Mouse (Mus musculus): ENCODE measurements at regions not wholly inside any gene's neighbourhood (a gene's known extent, or its start where the extent isn't known, plus 50 kb on each side); places are given as distances from the start of the nearest gene placed in this dataset.

GRCm38 (mm10) chr1:189105276-189105675 lies 97.6 kb upstream of the Kctd3 start:
- no peaks in the 10 kb centered on the region for H3K4me1 ChIP-seq (ENCODE audit: insufficient read depth, low read length)
- H3K9me3 ChIP-seq (ENCODE audit: low read length), result no peaks in the 10 kb centered on the region
- H3K4me3 ChIP-seq (ENCODE audit: low read depth, low read length), result no peak overlapping the region
- no peak for ATAC-seq (ENCODE audit: low FRiP score)
- no peaks in the 10 kb centered on the region for H3K27me3 ChIP-seq (ENCODE audit: insufficient read depth, low read length)
- DNase-seq (ENCODE audit: low spot score), result no peak
- WGBS, result 81% methylated on average over 4 of the region's 4 CpGs
- H3K36me3 ChIP-seq (ENCODE audit: insufficient read depth, low read length), result no peaks in the 10 kb centered on the region
- H3K27ac ChIP-seq (ENCODE audit: low read depth, low read length), result no peak overlapping the region
- no peak overlapping the region for H3K4me2 ChIP-seq (ENCODE audit: low read depth, low read length, poor library complexity, severe bottlenecking)
- TF ChIP-seq CTCF (IDR thresholded peaks at IDR 0.05), result no peak
- H3K9ac ChIP-seq (replicated peaks; ENCODE audit: low read length, poor library complexity, severe bottlenecking), result no peak overlapping the region

- TF ChIP-seq CTCF (IDR thresholded peaks at IDR 0.05), result no peak
- H3K4me2 ChIP-seq (ENCODE audit: low read depth, low read length, poor library complexity, severe bottlenecking), result no peak overlapping the region
- H3K4me3 ChIP-seq (ENCODE audit: low read depth, low read length), result no peak overlapping the region
- DNase-seq (ENCODE audit: low spot score) (no peak), ATAC-seq (ENCODE audit: low FRiP score) (no peak)
- no peak overlapping the region for H3K27ac ChIP-seq (ENCODE audit: low read depth, low read length)
- H3K9ac ChIP-seq (replicated peaks; ENCODE audit: low read length, poor library complexity, severe bottlenecking), result no peak overlapping the region
- H3K4me1 ChIP-seq (ENCODE audit: insufficient read depth, low read length), result no peaks in the 10 kb centered on the region
- H3K36me3 ChIP-seq (ENCODE audit: insufficient read depth, low read length), result no peaks in the 10 kb centered on the region
- H3K27me3 ChIP-seq (ENCODE audit: insufficient read depth, low read length), result no peaks in the 10 kb centered on the region
- H3K9me3 ChIP-seq (ENCODE audit: low read length), result no peaks in the 10 kb centered on the region
- 81% methylated on average over 3 of the region's 3 CpGs for WGBS
These were observed 95.1 kb upstream of the Kctd3 start for GRCm38 (mm10) chr1:189102781-189103180.

GRCm38 (mm10) chr1:189099121-189099520 lies 91.5 kb upstream of the Kctd3 start:
- H3K4me2 ChIP-seq (ENCODE audit: low read depth, low read length, poor library complexity, severe bottlenecking), result no peak overlapping the region
- H3K27me3 ChIP-seq (ENCODE audit: insufficient read depth, low read length), result no peaks in the 10 kb centered on the region
- DNase-seq (ENCODE audit: low spot score) (no peak), ATAC-seq (ENCODE audit: low FRiP score) (no peak)
- H3K27ac ChIP-seq (ENCODE audit: low read depth, low read length), result no peak overlapping the region
- no peaks in the 10 kb centered on the region for H3K9me3 ChIP-seq (ENCODE audit: low read length)
- H3K4me1 ChIP-seq (ENCODE audit: insufficient read depth, low read length), result no peaks in the 10 kb centered on the region
- H3K36me3 ChIP-seq (ENCODE audit: insufficient read depth, low read length), result no peaks in the 10 kb centered on the region
- TF ChIP-seq CTCF (IDR thresholded peaks at IDR 0.05), result no peak
- H3K9ac ChIP-seq (replicated peaks; ENCODE audit: low read length, poor library complexity, severe bottlenecking), result no peak overlapping the region
- no peak overlapping the region for H3K4me3 ChIP-seq (ENCODE audit: low read depth, low read length)
- WGBS, result 78% methylated on average over 2 of the region's 2 CpGs

- Histone ChIP-seq H3K27ac (ENCODE audit: low read depth, low read length) (no peak overlapping the region), H3K36me3 (ENCODE audit: insufficient read depth, low read length) (no peaks in the 10 kb centered on the region), H3K4me1 (ENCODE audit: insufficient read depth, low read length) (no peaks in the 10 kb centered on the region), H3K9ac (replicated peaks; ENCODE audit: low read length, poor library complexity, severe bottlenecking) (no peak overlapping the region), H3K4me2 (ENCODE audit: low read depth, low read length, poor library complexity, severe bottlenecking) (no peak overlapping the region), H3K9me3 (ENCODE audit: low read length) (no peaks in the 10 kb centered on the region), H3K27me3 (ENCODE audit: insufficient read depth, low read length) (no peaks in the 10 kb centered on the region), H3K4me3 (ENCODE audit: low read depth, low read length) (no peak overlapping the region)
- 85% methylated on average over 3 of the region's 3 CpGs for WGBS
- ATAC-seq (ENCODE audit: low FRiP score) (no peak), DNase-seq (ENCODE audit: low spot score) (no peak)
- TF ChIP-seq CTCF (IDR thresholded peaks at IDR 0.05), result no peak
These were observed 85.2 kb upstream of the Kctd3 start for GRCm38 (mm10) chr1:189092819-189093218.

DNA sequence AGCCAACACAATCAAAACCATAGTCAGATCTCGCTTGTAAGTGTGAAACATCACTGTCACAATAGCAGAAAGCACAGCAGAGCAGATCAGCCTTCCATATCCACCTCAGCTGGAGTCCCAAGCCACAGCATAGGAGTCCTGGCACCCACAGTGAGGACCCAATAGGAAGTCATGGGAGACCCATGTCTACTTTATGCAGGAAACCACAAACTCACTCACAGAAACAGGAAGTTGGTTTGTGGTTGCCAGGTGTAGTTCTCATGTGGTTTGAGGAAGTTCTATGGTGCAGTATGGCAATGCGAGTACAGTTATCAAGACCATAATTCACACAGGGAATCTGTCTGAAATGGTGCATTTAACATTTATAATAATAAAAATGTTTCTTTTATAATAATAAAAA lies 77.6 kb upstream of the Kctd3 start:
- Histone ChIP-seq H3K27ac (ENCODE audit: low read depth, low read length) (no peak overlapping the region), H3K4me2 (ENCODE audit: low read depth, low read length, poor library complexity, severe bottlenecking) (no peak overlapping the region), H3K4me1 (ENCODE audit: insufficient read depth, low read length) (no peaks in the 10 kb centered on the region), H3K27me3 (ENCODE audit: insufficient read depth, low read length) (no peaks in the 10 kb centered on the region), H3K36me3 (ENCODE audit: insufficient read depth, low read length) (no peaks in the 10 kb centered on the region), H3K4me3 (ENCODE audit: low read depth, low read length) (no peak overlapping the region), H3K9ac (replicated peaks; ENCODE audit: low read length, poor library complexity, severe bottlenecking) (no peak overlapping the region), H3K9me3 (ENCODE audit: low read length) (peaks cover 7% of the 10 kb centered on the region; the same call in 1 of the 2 replicates)
- 89% methylated on average over 2 of the region's 2 CpGs for WGBS
- ATAC-seq (ENCODE audit: low FRiP score) (no peak), DNase-seq (ENCODE audit: low spot score) (no peak)
- TF ChIP-seq CTCF (IDR thresholded peaks at IDR 0.05), result no peak

DNA sequence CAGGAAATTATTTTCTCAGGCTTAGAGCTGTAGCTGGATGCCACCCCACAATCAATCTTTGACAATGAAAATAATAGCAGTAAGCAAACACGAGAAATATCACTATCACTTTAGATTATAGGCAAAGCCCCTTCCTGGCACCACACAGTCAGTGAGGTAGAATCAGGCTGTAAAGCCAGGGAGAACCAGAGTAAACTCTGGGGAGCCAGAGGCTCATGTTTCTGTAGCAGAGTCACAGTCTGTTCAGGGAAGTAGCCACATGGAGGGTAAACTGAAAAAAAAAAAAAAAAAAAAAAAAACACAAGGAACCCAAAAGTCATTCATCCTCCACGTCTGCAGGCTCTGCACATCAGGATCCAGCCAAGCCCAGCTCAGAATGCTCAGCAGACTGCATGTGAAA lies 73.6 kb upstream of the Kctd3 start:
- Histone ChIP-seq H3K9me3 (ENCODE audit: low read length) (peaks cover 7% of the 10 kb centered on the region; the same call in 1 of the 2 replicates), H3K27me3 (ENCODE audit: insufficient read depth, low read length) (no peaks in the 10 kb centered on the region), H3K27ac (ENCODE audit: low read depth, low read length) (no peak overlapping the region), H3K4me2 (ENCODE audit: low read depth, low read length, poor library complexity, severe bottlenecking) (no peak overlapping the region), H3K4me3 (ENCODE audit: low read depth, low read length) (no peak overlapping the region), H3K4me1 (ENCODE audit: insufficient read depth, low read length) (no peaks in the 10 kb centered on the region), H3K36me3 (ENCODE audit: insufficient read depth, low read length) (no peaks in the 10 kb centered on the region), H3K9ac (replicated peaks; ENCODE audit: low read length, poor library complexity, severe bottlenecking) (no peak overlapping the region)
- DNase-seq (ENCODE audit: low spot score) (no peak), ATAC-seq (ENCODE audit: low FRiP score) (no peak)
- WGBS, result 41% methylated on average over 2 of the region's 2 CpGs
- no peak for TF ChIP-seq CTCF (IDR thresholded peaks at IDR 0.05)

All from midbrain, postnatal 0 days (tissue).